Mouse (Mus musculus): ENCODE results near the gene Fam228a. TPM values are rescaled to one million over a fixed set of nuclear protein-coding genes. Genes with fewer than 3 reads are reported as not detected.

Fam228a gene
- total RNA-seq, 2 experiments from 2014 or later: 0.12 to 0.25 TPM

Other genes with a start within 250 kb of the Fam228a start
- 10 to 100 TPM; 22.7 to 25.7 TPM for gene Itsn2, start 145.8 kb downstream of the Fam228a start, total RNA-seq (2021)
- not detected for gene Gm3625, start 145.5 kb downstream of the Fam228a start, total RNA-seq (2021)
- gene Pfn4, start 30.6 kb upstream of the Fam228a start, total RNA-seq (2021): 1 to 10 TPM; 1.4 to 2.3 TPM
- 1 to 10 TPM; 7.8 to 8.8 TPM for gene Fam228b, start 30.8 kb upstream of the Fam228a start, total RNA-seq (2021)
- 10 to 100 TPM; 32.5 to 35.7 TPM for gene Sf3b6, start 79.1 kb upstream of the Fam228a start, total RNA-seq (2021)
- gene Fkbp1b, start 103.2 kb upstream of the Fam228a start, total RNA-seq (2021): 1 to 10 TPM in 1 of 2 experiments, under 1 TPM in 1; 0.39 to 1.1 TPM
- 1 to 10 TPM; 5.6 to 6.2 TPM for gene Wdcp, start 104.9 kb upstream of the Fam228a start, total RNA-seq (2021)
- under 1 TPM; 0.66 TPM for gene Mfsd2b, start 135.9 kb upstream of the Fam228a start, total RNA-seq (2021)
- 100 to 1,000 TPM; 141 to 142 TPM for gene Ubxn2a, start 169.3 kb upstream of the Fam228a start, total RNA-seq (2021)
- 10 to 100 TPM; 11.3 to 12.0 TPM for gene Atad2b, start 178.9 kb upstream of the Fam228a start, total RNA-seq (2021)

Data from gastrocnemius, adult 18-20 months (tissue).